Mouse (Mus musculus) brain, embryonic 14.5 days (tissue): ENCODE data around the gene Emc8.

Source experiments
- CTCF ChIP-seq: fragments of 200-500 bp; IDR thresholded peaks from 2 replicates; pipeline ENCODE4 v1.5.1; 2012; ENCODE audit warnings: inconsistent platforms, mild to moderate bottlenecking, moderate library complexity, borderline replicate concordance; ENCODE audit not compliant: insufficient read depth, insufficient read length; ENCODE audit errors: extremely low read depth
- POLR2A ChIP-seq: fragments of 200-500 bp; IDR thresholded peaks from 2 replicates; pipeline ENCODE4 v1.6.1; 2012; ENCODE audit warnings: mild to moderate bottlenecking, inconsistent platforms, borderline replicate concordance; ENCODE audit not compliant: poor library complexity, insufficient read depth, insufficient read length, severe bottlenecking; ENCODE audit errors: extremely low read depth

GRCm38 (mm10) chr8:120685097-120685496 is 16.7 kb upstream of the Emc8 start:
- TF ChIP-seq POLR2A (no peak), CTCF (no peak)
